ENCODE assay signal across 22 mouse cellular contexts in genomic region chr16:90950354-90950963, GRCm38 (mm10). TPM values are rescaled to one million over a fixed set of nuclear protein-coding genes. Genes with fewer than 3 reads are reported as not detected.
DNase-seq lines count a peak whose midpoint lies in the region; ATAC-seq and TF ChIP-seq lines count a peak whose summit lies in the region.
"Had no signal": no experiment of that assay in that cellular context is flagged by ENCODE, and none has a peak within 500 bp of the region (broad histone marks: within the 10 kb centered on the region; RNA-seq: fewer than 3 reads in every experiment).

No protein-coding gene starts in this region.

- no peaks in the 10 kb centered on the region for H3K4me1 ChIP-seq in embryonic facial prominence, embryonic 11.5 days (ENCODE audit: control insufficient read depth, insufficient read depth, low read length)
- H3K4me1 ChIP-seq in embryonic facial prominence, embryonic 10.5 days = no peaks in the 10 kb centered on the region
- peaks cover 6% of the 10 kb centered on the region for H3K4me1 ChIP-seq in liver, embryonic 11.5 days (replicated peaks; ENCODE audit: control insufficient read depth, insufficient read depth, low read length)
- H3K4me1 ChIP-seq in lung, adult 2 months (ENCODE audit: control insufficient read depth, insufficient read depth, low read length) = no peaks in the 10 kb centered on the region
- H3K4me1 ChIP-seq: forebrain, embryonic 12.5 days; limb, embryonic 13.5 days; midbrain, embryonic 15.5 days; stomach, embryonic 15.5 days had no signal

- no peaks in the 10 kb centered on the region; the same call in 1 of the 2 replicates for H3K36me3 ChIP-seq in embryonic facial prominence, embryonic 11.5 days (replicated peaks; ENCODE audit: control insufficient read depth, insufficient read depth, low read depth, low read length)
- peaks cover 34% of the 10 kb centered on the region for H3K36me3 ChIP-seq in embryonic facial prominence, embryonic 10.5 days (replicated peaks)
- H3K36me3 ChIP-seq in liver, embryonic 11.5 days (ENCODE audit: control insufficient read depth, insufficient read depth, low read length) = peaks cover 9% of the 10 kb centered on the region; the same call in 1 of the 2 replicates

- H3K27me3 ChIP-seq in embryonic facial prominence, embryonic 11.5 days (ENCODE audit: control insufficient read depth, insufficient read depth, low read length) = no peaks in the 10 kb centered on the region
- H3K27me3 ChIP-seq in embryonic facial prominence, embryonic 10.5 days (replicated peaks; ENCODE audit: low read depth, poor library complexity, severe bottlenecking) = no peaks in the 10 kb centered on the region
- no peaks in the 10 kb centered on the region for H3K27me3 ChIP-seq in liver, embryonic 11.5 days (replicated peaks; ENCODE audit: control insufficient read depth, insufficient read depth, low read length)
- H3K27me3 ChIP-seq: CH12.LX; forebrain, embryonic 12.5 days; heart, embryonic 13.5 days; limb, embryonic 13.5 days; midbrain, embryonic 15.5 days; stomach, embryonic 15.5 days had no signal

- WGBS in embryonic facial prominence, embryonic 11.5 days = 52% methylated on average over 17 of the region's 17 CpGs
- 56% methylated on average over 17 of the region's 17 CpGs for whole genome bisulfite sequencing in embryonic facial prominence, embryonic 10.5 days
- WGBS in liver, embryonic 11.5 days = 46% methylated on average over 17 of the region's 17 CpGs
- WGBS in lung, adult 2 months = 55% methylated on average over 17 of the region's 17 CpGs

- peak; percentile 39; the same call in 1 of the 2 replicates for TF ChIP-seq CTCF in lung, adult 2 months (IDR thresholded peaks at IDR 0.05; ENCODE audit: insufficient read depth, low read length)

- no peaks in the 10 kb centered on the region for H3K9me3 ChIP-seq in embryonic facial prominence, embryonic 11.5 days (replicated peaks; ENCODE audit: control insufficient read depth, low read length)
- no peaks in the 10 kb centered on the region for H3K9me3 ChIP-seq in embryonic facial prominence, embryonic 10.5 days
- H3K9me3 ChIP-seq in liver, embryonic 11.5 days (ENCODE audit: control insufficient read depth, low read length) = no peaks in the 10 kb centered on the region
- H3K9me3 ChIP-seq: forebrain, embryonic 12.5 days; heart, embryonic 13.5 days; limb, embryonic 13.5 days; midbrain, embryonic 15.5 days; stomach, embryonic 15.5 days had no signal

- DNase-seq in embryonic facial prominence, embryonic 11.5 days (ENCODE audit: low spot score) = peak; percentile 2
- DNase-seq in embryonic facial prominence, embryonic 10.5 days (ENCODE audit: low spot score) = no peak
- peak; percentile 26 for DNase-seq in liver
- no peak for DNase-seq in liver, embryonic 11.5 days (ENCODE audit: low spot score)
- DNase-seq in lung, adult 2 months = peak; percentile 29
- peak; percentile 74 for DNase-seq in lung, postnatal 36 days
- no peak for DNase-seq in gastrocnemius, postnatal 14 days
- no peak for DNase-seq in adrenal gland, postnatal 25 days
- DNase-seq: adrenal gland, adult 8-10 months; cerebellum, adult 18-20 months; cerebellum, postnatal 36 days; gastrocnemius, postnatal 36 days; kidney, adult 18-20 months; kidney, postnatal 14 days; right cerebral cortex, adult 18-20 months; spleen, adult 18-20 months had no signal

- no peak for ATAC-seq in embryonic facial prominence, embryonic 11.5 days (replicated peaks; ENCODE audit: insufficient number of reproducible peaks, low FRiP score, low TSS enrichment, low read depth)
- no peak for ATAC-seq in liver, embryonic 11.5 days (replicated peaks; ENCODE audit: low FRiP score)
- ATAC-seq: midbrain, embryonic 15.5 days had no signal

- H3K27ac ChIP-seq in embryonic facial prominence, embryonic 11.5 days (replicated peaks; ENCODE audit: low read depth, low read length) = no peak overlapping the region
- no peak overlapping the region for H3K27ac ChIP-seq in embryonic facial prominence, embryonic 10.5 days (replicated peaks)
- H3K27ac ChIP-seq in liver, embryonic 11.5 days (ENCODE audit: low read depth, low read length) = no peak overlapping the region
- H3K27ac ChIP-seq: forebrain, embryonic 12.5 days; heart, embryonic 13.5 days; limb, embryonic 13.5 days; midbrain, embryonic 15.5 days; stomach, embryonic 15.5 days had no signal

- intact Hi-C loops in gastrocnemius, postnatal 14 days (cut with DNase I; ENCODE audit: low total_unique reads) = no loop called here

- TF ChIP-seq POLR2A in lung, adult 2 months (IDR thresholded peaks at IDR 0.05; ENCODE audit: borderline replicate concordance, extremely low read depth, low read depth, low read length) = no peak

- no peak overlapping the region for H3K9ac ChIP-seq in embryonic facial prominence, embryonic 11.5 days (replicated peaks; ENCODE audit: low read length)
- no peak overlapping the region for H3K9ac ChIP-seq in liver, embryonic 11.5 days (ENCODE audit: low read depth, low read length)
- H3K9ac ChIP-seq: forebrain, embryonic 12.5 days; heart, embryonic 13.5 days; limb, embryonic 13.5 days; midbrain, embryonic 15.5 days; stomach, embryonic 15.5 days had no signal

- H3K4me3 ChIP-seq in embryonic facial prominence, embryonic 11.5 days (ENCODE audit: low read depth, low read length) = no peak overlapping the region
- no peak overlapping the region for H3K4me3 ChIP-seq in embryonic facial prominence, embryonic 10.5 days
- H3K4me3 ChIP-seq in liver, embryonic 11.5 days (ENCODE audit: low read depth, low read length) = no peak overlapping the region
- H3K4me3 ChIP-seq in lung, adult 2 months (replicated peaks; ENCODE audit: extremely low read depth, low read depth, low read length) = no peak overlapping the region
- H3K4me3 ChIP-seq: forebrain, embryonic 12.5 days; heart, embryonic 13.5 days; limb, embryonic 13.5 days; midbrain, embryonic 15.5 days; stomach, embryonic 15.5 days had no signal

- H3K4me2 ChIP-seq in embryonic facial prominence, embryonic 11.5 days (ENCODE audit: low read depth, low read length) = no peak overlapping the region
- no peak overlapping the region for H3K4me2 ChIP-seq in liver, embryonic 11.5 days
- H3K4me2 ChIP-seq: forebrain, embryonic 12.5 days; heart, embryonic 13.5 days; limb, embryonic 13.5 days; midbrain, embryonic 15.5 days; stomach, embryonic 15.5 days had no signal

RNA-seq across cellular contexts. Expression of gene Cfap298, which starts 15.5 kb away (rescaled TPM):
- 46.8 and 49.7 TPM in 2 replicates for polyA plus RNA-seq in embryonic facial prominence, embryonic 11.5 days (2014; fragmentation: Nextera tagmentation; extraction: Ambion mirVana)
- polyA plus RNA-seq in embryonic facial prominence, embryonic 10.5 days (2016; fragmentation: Nextera tagmentation; extraction: Ambion mirVana) = 50.1 and 58.2 TPM in 2 replicates
- polyA plus RNA-seq in liver, embryonic 11.5 days (2014; fragmentation: Nextera tagmentation; extraction: Ambion mirVana) = 62.5 and 72.1 TPM in 2 replicates
- polyA plus RNA-seq in lung, adult 2 months (2012; rRNA removed) = 17.2 and 29.9 TPM in 2 replicates
- 10 to 100 TPM; 22.4 to 26.8 TPM for total RNA-seq in gastrocnemius, postnatal 14 days (2021)
- total RNA-seq in adrenal gland, postnatal 25 days (2021) = 27.7 and 31.5 TPM in 2 replicates

Comparison
In these comparisons a context has a peak if more than half of its experiments do, and no peak if none do; other contexts are left out.
1. DNase-seq: peak in embryonic facial prominence, embryonic 11.5 days (single experiment), liver (single experiment), lung, adult 2 months (single experiment) and lung, postnatal 36 days (single experiment); none in embryonic facial prominence, embryonic 10.5 days (single experiment), liver, embryonic 11.5 days (single experiment), gastrocnemius, postnatal 14 days (single experiment) and adrenal gland, postnatal 25 days (single experiment).